Mouse (Mus musculus) embryonic facial prominence, embryonic 14.5 days (tissue): ENCODE measurements around the gene Henmt1. TPM values are rescaled to one million over a fixed set of nuclear protein-coding genes. Genes with fewer than 3 reads are reported as not detected.

ENCODE experiments used
- ATAC-seq: fragments of 200-750 bp; cut with Nextera tagmentation; 2 replicates; pipeline ENCODE4 v1.8.0; 2017; ENCODE audit warnings: low read depth, moderate number of reproducible peaks, moderate TSS enrichment
- DNase-seq: peaks from one replicate; pipeline ENCODE4 v3.0.0-alpha.2; 2015; ENCODE audit warnings: low spot score
- H3K27ac ChIP-seq: fragments of 300-500 bp; sonication (generic); replicated peaks from 2 replicates; pipeline ENCODE4 v1.5.1; 2014; ENCODE audit warnings: low read depth, mild to moderate bottlenecking, low read length, moderate library complexity
- H3K27me3 ChIP-seq: fragments of 300-500 bp; sonication (generic); replicated peaks from 2 replicates; pipeline ENCODE4 v1.6.1; 2014; ENCODE audit warnings: low read length; ENCODE audit not compliant: control insufficient read depth, insufficient read depth
- H3K36me3 ChIP-seq: fragments of 300-500 bp; sonication (generic); 2 replicates; pipeline ENCODE4 v1.6.1; 2014; ENCODE audit warnings: low read length, mixed read lengths; ENCODE audit not compliant: control insufficient read depth, insufficient read depth
- H3K4me1 ChIP-seq: fragments of 300-500 bp; sonication (generic); 2 replicates; pipeline ENCODE4 v1.6.1; 2014; ENCODE audit warnings: antibody characterized with exemption, low read length; ENCODE audit not compliant: control insufficient read depth, insufficient read depth
- H3K4me2 ChIP-seq: fragments of 300-500 bp; sonication (generic); 2 replicates; pipeline ENCODE4 v1.6.1; 2014; ENCODE audit warnings: low read depth, mild to moderate bottlenecking, low read length, moderate library complexity, mixed read lengths
- H3K4me3 ChIP-seq: fragments of 300-500 bp; sonication (generic); 2 replicates; pipeline ENCODE4 v1.5.1; 2014; ENCODE audit warnings: low read depth, mild to moderate bottlenecking, low read length
- H3K9ac ChIP-seq: fragments of 300-500 bp; sonication (generic); 2 replicates; pipeline ENCODE4 v1.6.1; 2014; ENCODE audit warnings: low read depth, mild to moderate bottlenecking, low read length, moderate library complexity, mixed read lengths
- H3K9me3 ChIP-seq: fragments of 300-500 bp; sonication (generic); 2 replicates; pipeline ENCODE4 v1.6.1; 2016; ENCODE audit warnings: low read length; ENCODE audit not compliant: control insufficient read depth
- WGBS: fragments of 180-500 bp; shearing (Covaris S2); extraction: QIAGEN DNeasy Blood & Tissue Kit; methylation state at CpG from one replicate; pipeline ENCODE4 v1.1.7; 2014; 5-methylcytosine and 5-hydroxymethylcytosine counted together
- polyA plus RNA-seq: library from polyadenylated mRNA; unstranded; fragments of >200 nt; fragmentation: Nextera tagmentation; extraction: Ambion mirVana; gene quantifications from 2 replicates; pipeline ENCODE4 v1.2.1, GENCODE M21; 2014

The Henmt1 gene
- polyA plus RNA-seq, 1 experiment from 2014 or later = 0.81 TPM

GRCm38 (mm10) chr3:108977340-108978030, 37.8 kb downstream of the Henmt1 start:
- H3K4me1 ChIP-seq = no peaks in the 10 kb centered on the region
- H3K36me3 ChIP-seq = peaks cover 58% of the 10 kb centered on the region
- 94% methylated on average over 13 of the region's 13 CpGs for WGBS
- no peak overlapping the region for H3K9ac ChIP-seq
- H3K27me3 ChIP-seq = no peaks in the 10 kb centered on the region
- no peak overlapping the region for H3K27ac ChIP-seq
- no peak for DNase-seq
- no peaks in the 10 kb centered on the region for H3K9me3 ChIP-seq
- H3K4me2 ChIP-seq = no peak overlapping the region
- no peak for ATAC-seq
- no peak overlapping the region for H3K4me3 ChIP-seq

- Histone ChIP-seq H3K4me2 (no peak overlapping the region), H3K9me3 (no peaks in the 10 kb centered on the region), H3K9ac (no peak overlapping the region), H3K4me3 (no peak overlapping the region), H3K4me1 (no peaks in the 10 kb centered on the region), H3K27ac (no peak overlapping the region), H3K27me3 (no peaks in the 10 kb centered on the region), H3K36me3 (peaks cover 61% of the 10 kb centered on the region)
- DNase-seq (no peak), ATAC-seq (no peak)
- WGBS = 83% methylated on average over 6 of the region's 6 CpGs
Observed at GRCm38 (mm10) chr3:108981946-108982345, 42.3 kb downstream of the Henmt1 start.

- Histone ChIP-seq H3K9me3 (no peaks in the 10 kb centered on the region), H3K4me2 (no peak overlapping the region), H3K27me3 (no peaks in the 10 kb centered on the region), H3K27ac (no peak overlapping the region), H3K36me3 (peaks cover 42% of the 10 kb centered on the region), H3K4me1 (no peaks in the 10 kb centered on the region), H3K4me3 (no peak overlapping the region), H3K9ac (no peak overlapping the region)
- DNase-seq (no peak), ATAC-seq (no peak)
- 71% methylated on average over 5 of the region's 5 CpGs for WGBS
Observed at GRCm38 (mm10) chr3:108983989-108984388, 44.3 kb downstream of the Henmt1 start.

- Histone ChIP-seq H3K36me3 (peaks cover 43% of the 10 kb centered on the region), H3K4me2 (no peak overlapping the region), H3K9me3 (no peaks in the 10 kb centered on the region), H3K9ac (no peak overlapping the region), H3K4me3 (no peak overlapping the region), H3K4me1 (no peaks in the 10 kb centered on the region), H3K27ac (no peak overlapping the region), H3K27me3 (no peaks in the 10 kb centered on the region)
- 67% methylated on average over 1 of the region's 1 CpGs for WGBS
- no peak for DNase-seq
- no peak for ATAC-seq
Observed at GRCm38 (mm10) chr3:108986534-108986933, 46.9 kb downstream of the Henmt1 start.

GRCm38 (mm10) chr3:108987009-108987659, 47.5 kb downstream of the Henmt1 start:
- WGBS = 76% methylated on average over 12 of the region's 12 CpGs
- Histone ChIP-seq H3K4me2 (no peak overlapping the region), H3K27me3 (no peaks in the 10 kb centered on the region), H3K4me1 (no peaks in the 10 kb centered on the region), H3K9me3 (no peaks in the 10 kb centered on the region), H3K4me3 (no peak overlapping the region), H3K36me3 (peaks cover 48% of the 10 kb centered on the region), H3K27ac (no peak overlapping the region), H3K9ac (no peak overlapping the region)
- ATAC-seq (no peak), DNase-seq (no peak)

GRCm38 (mm10) chr3:108989971-108990548, 50.4 kb downstream of the Henmt1 start:
- 77% methylated on average over 9 of the region's 9 CpGs for WGBS
- H3K4me3 ChIP-seq = no peak overlapping the region
- ATAC-seq (no peak), DNase-seq (no peak)
- no peaks in the 10 kb centered on the region for H3K27me3 ChIP-seq
- H3K27ac ChIP-seq = no peak overlapping the region
- H3K9me3 ChIP-seq = no peaks in the 10 kb centered on the region
- H3K4me1 ChIP-seq = no peaks in the 10 kb centered on the region
- H3K4me2 ChIP-seq = no peak overlapping the region
- H3K9ac ChIP-seq = no peak overlapping the region
- peaks cover 37% of the 10 kb centered on the region for H3K36me3 ChIP-seq

GRCm38 (mm10) chr3:108994477-108994876, 54.8 kb downstream of the Henmt1 start:
- DNase-seq (no peak), ATAC-seq (no peak)
- H3K4me1 ChIP-seq = no peaks in the 10 kb centered on the region
- peaks cover 31% of the 10 kb centered on the region for H3K36me3 ChIP-seq
- 96% methylated on average over 2 of the region's 2 CpGs for WGBS
- no peak overlapping the region for H3K27ac ChIP-seq
- H3K9me3 ChIP-seq = no peaks in the 10 kb centered on the region
- no peak overlapping the region for H3K9ac ChIP-seq
- H3K27me3 ChIP-seq = no peaks in the 10 kb centered on the region
- no peak overlapping the region for H3K4me2 ChIP-seq
- no peak overlapping the region for H3K4me3 ChIP-seq

- Histone ChIP-seq H3K36me3 (peaks cover 24% of the 10 kb centered on the region), H3K4me2 (no peak overlapping the region), H3K9me3 (no peaks in the 10 kb centered on the region), H3K4me3 (no peak overlapping the region), H3K27ac (no peak overlapping the region), H3K4me1 (no peaks in the 10 kb centered on the region), H3K9ac (no peak overlapping the region), H3K27me3 (no peaks in the 10 kb centered on the region)
- ATAC-seq (no peak), DNase-seq (no peak)
- WGBS = 83% methylated on average over 2 of the region's 2 CpGs
Observed at GRCm38 (mm10) chr3:108995379-108995778, 55.7 kb downstream of the Henmt1 start.
